Mouse (Mus musculus): ENCODE results near the gene Slco2a1.

DNA sequence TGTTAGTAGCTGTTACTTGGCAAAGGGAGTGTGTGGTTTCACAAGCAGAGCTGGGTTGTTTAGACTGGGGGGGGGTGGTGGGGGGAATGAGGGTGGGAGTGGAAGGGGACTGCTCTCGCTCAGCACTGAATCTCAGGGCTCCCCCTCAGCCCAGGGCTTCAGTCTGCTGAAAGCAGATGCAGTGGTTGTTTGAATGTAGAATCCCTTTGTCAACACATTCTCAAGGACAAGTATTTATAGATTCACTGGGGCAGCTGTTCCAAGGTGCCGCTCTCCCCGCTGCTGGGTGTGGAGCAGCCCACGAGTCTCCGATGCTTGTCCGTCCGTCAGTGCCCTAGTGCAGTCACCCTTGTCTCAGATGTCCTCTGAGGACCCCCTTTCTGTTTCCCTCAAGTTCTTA is 152.8 kb downstream of the Slco2a1 start:
- no peak for TF ChIP-seq POLR2A (IDR thresholded peaks at IDR 0.05; ENCODE audit: insufficient read length, low read depth)
- no peak for TF ChIP-seq MYOD1 (IDR thresholded peaks at IDR 0.05; ENCODE audit: control insufficient read depth in 1 of 3, insufficient read length in 2 of 3, low read depth in 2 of 3)
